Mouse (Mus musculus): Measurements from ENCODE around the gene Slc38a9. TPM values are rescaled to one million over a fixed set of nuclear protein-coding genes. Genes with fewer than 3 reads are reported as not detected.

Slc38a9 gene
- polyA plus RNA-seq, 1 experiment = 2.9 TPM

GRCm38 (mm10) chr13:112737110-112737509 lies 76.6 kb downstream of the Slc38a9 start:
- no peaks in the 10 kb centered on the region for H3K36me3 ChIP-seq (ENCODE audit: control insufficient read depth, insufficient read depth, low read length)
- H3K4me3 ChIP-seq (ENCODE audit: low read depth, low read length) = no peak overlapping the region
- no peaks in the 10 kb centered on the region for H3K27me3 ChIP-seq (ENCODE audit: control insufficient read depth, insufficient read depth, low read length)
- 85% methylated on average over 9 of the region's 9 CpGs for WGBS
- H3K4me1 ChIP-seq (ENCODE audit: control insufficient read depth, insufficient read depth, insufficient read length, low read length) = peaks cover 2% of the 10 kb centered on the region; the same call in 1 of the 2 replicates
- TF ChIP-seq POLR2A (IDR thresholded peaks at IDR 0.05; ENCODE audit: low read depth, low read length) (no peak), CTCF (IDR thresholded peaks at IDR 0.05; ENCODE audit: extremely low read depth, insufficient read length, insufficient replicate concordance, low read depth, low read length) (no peak)
- H3K27ac ChIP-seq (ENCODE audit: insufficient read depth, low read depth, low read length) = no peak overlapping the region

GRCm38 (mm10) chr13:112738005-112738404 lies 77.5 kb downstream of the Slc38a9 start:
- peaks cover 2% of the 10 kb centered on the region; the same call in 1 of the 2 replicates for H3K4me1 ChIP-seq (ENCODE audit: control insufficient read depth, insufficient read depth, insufficient read length, low read length)
- no peak overlapping the region for H3K4me3 ChIP-seq (ENCODE audit: low read depth, low read length)
- 79% methylated on average over 16 of the region's 16 CpGs for WGBS
- H3K27me3 ChIP-seq (ENCODE audit: control insufficient read depth, insufficient read depth, low read length) = no peaks in the 10 kb centered on the region
- no peaks in the 10 kb centered on the region for H3K36me3 ChIP-seq (ENCODE audit: control insufficient read depth, insufficient read depth, low read length)
- no peak overlapping the region for H3K27ac ChIP-seq (ENCODE audit: insufficient read depth, low read depth, low read length)
- TF ChIP-seq POLR2A (IDR thresholded peaks at IDR 0.05; ENCODE audit: low read depth, low read length) (no peak), CTCF (IDR thresholded peaks at IDR 0.05; ENCODE audit: extremely low read depth, insufficient read length, insufficient replicate concordance, low read depth, low read length) (no peak)

GRCm38 (mm10) chr13:112740073-112740472 lies 79.5 kb downstream of the Slc38a9 start:
- H3K27ac ChIP-seq (ENCODE audit: insufficient read depth, low read depth, low read length) = no peak overlapping the region
- TF ChIP-seq POLR2A (IDR thresholded peaks at IDR 0.05; ENCODE audit: low read depth, low read length) (no peak), CTCF (IDR thresholded peaks at IDR 0.05; ENCODE audit: extremely low read depth, insufficient read length, insufficient replicate concordance, low read depth, low read length) (no peak)
- H3K4me3 ChIP-seq (ENCODE audit: low read depth, low read length) = no peak overlapping the region
- H3K36me3 ChIP-seq (ENCODE audit: control insufficient read depth, insufficient read depth, low read length) = no peaks in the 10 kb centered on the region
- WGBS = 87% methylated on average over 6 of the region's 6 CpGs
- no peaks in the 10 kb centered on the region for H3K27me3 ChIP-seq (ENCODE audit: control insufficient read depth, insufficient read depth, low read length)
- H3K4me1 ChIP-seq (ENCODE audit: control insufficient read depth, insufficient read depth, insufficient read length, low read length) = peaks cover 2% of the 10 kb centered on the region; the same call in 1 of the 2 replicates

GRCm38 (mm10) chr13:112742076-112742830 lies 81.7 kb downstream of the Slc38a9 start:
- H3K27ac ChIP-seq (ENCODE audit: insufficient read depth, low read depth, low read length) = no peak overlapping the region
- H3K27me3 ChIP-seq (ENCODE audit: control insufficient read depth, insufficient read depth, low read length) = no peaks in the 10 kb centered on the region
- H3K36me3 ChIP-seq (ENCODE audit: control insufficient read depth, insufficient read depth, low read length) = no peaks in the 10 kb centered on the region
- no peak overlapping the region for H3K4me3 ChIP-seq (ENCODE audit: low read depth, low read length)
- WGBS = 38% methylated on average over 14 of the region's 14 CpGs
- TF ChIP-seq POLR2A (IDR thresholded peaks at IDR 0.05; ENCODE audit: low read depth, low read length) = no peak
- TF ChIP-seq CTCF (IDR thresholded peaks at IDR 0.05; ENCODE audit: extremely low read depth, insufficient read length, insufficient replicate concordance, low read depth, low read length) = no peak
- H3K4me1 ChIP-seq (ENCODE audit: control insufficient read depth, insufficient read depth, insufficient read length, low read length) = no peaks in the 10 kb centered on the region

GRCm38 (mm10) chr13:112743647-112744046 lies 83.1 kb downstream of the Slc38a9 start:
- TF ChIP-seq POLR2A (IDR thresholded peaks at IDR 0.05; ENCODE audit: low read depth, low read length) = no peak
- no peak for TF ChIP-seq CTCF (IDR thresholded peaks at IDR 0.05; ENCODE audit: extremely low read depth, insufficient read length, insufficient replicate concordance, low read depth, low read length)
- no peak overlapping the region for H3K4me3 ChIP-seq (ENCODE audit: low read depth, low read length)
- H3K4me1 ChIP-seq (ENCODE audit: control insufficient read depth, insufficient read depth, insufficient read length, low read length) = no peaks in the 10 kb centered on the region
- H3K27me3 ChIP-seq (ENCODE audit: control insufficient read depth, insufficient read depth, low read length) = no peaks in the 10 kb centered on the region
- H3K36me3 ChIP-seq (ENCODE audit: control insufficient read depth, insufficient read depth, low read length) = no peaks in the 10 kb centered on the region
- no peak overlapping the region for H3K27ac ChIP-seq (ENCODE audit: insufficient read depth, low read depth, low read length)
- WGBS = 53% methylated on average over 4 of the region's 4 CpGs

GRCm38 (mm10) chr13:112744061-112744849 lies 83.7 kb downstream of the Slc38a9 start:
- Histone ChIP-seq H3K4me1 (ENCODE audit: control insufficient read depth, insufficient read depth, insufficient read length, low read length) (no peaks in the 10 kb centered on the region; the same call in 1 of the 2 replicates), H3K27ac (ENCODE audit: insufficient read depth, low read depth, low read length) (no peak overlapping the region), H3K27me3 (ENCODE audit: control insufficient read depth, insufficient read depth, low read length) (no peaks in the 10 kb centered on the region), H3K36me3 (ENCODE audit: control insufficient read depth, insufficient read depth, low read length) (no peaks in the 10 kb centered on the region), H3K4me3 (ENCODE audit: low read depth, low read length) (no peak overlapping the region)
- TF ChIP-seq POLR2A (IDR thresholded peaks at IDR 0.05; ENCODE audit: low read depth, low read length) (no peak), CTCF (IDR thresholded peaks at IDR 0.05; ENCODE audit: extremely low read depth, insufficient read length, insufficient replicate concordance, low read depth, low read length) (no peak)
- 76% methylated on average over 15 of the region's 15 CpGs for WGBS

Measured in small intestine, adult 2 months (tissue).